Mouse (Mus musculus) heart, embryonic 15.5 days (tissue): ENCODE data around the gene Arnt2. TPM values are rescaled to one million over a fixed set of nuclear protein-coding genes. Genes with fewer than 3 reads are reported as not detected.

ENCODE experiments used
- ATAC-seq: fragments of 200-750 bp; cut with Nextera tagmentation; replicated peaks from 2 replicates; pipeline ENCODE4 v1.8.0; 2017; ENCODE audit warnings: low read depth, moderate TSS enrichment; ENCODE audit not compliant: insufficient number of reproducible peaks, insufficient read depth, low FRiP score
- H3K27ac ChIP-seq: fragments of 300-500 bp; sonication (generic); 2 replicates; pipeline ENCODE4 v1.5.1; 2015; ENCODE audit warnings: mild to moderate bottlenecking, inconsistent platforms
- H3K27me3 ChIP-seq: fragments of 300-500 bp; sonication (generic); 2 replicates; pipeline ENCODE4 v1.6.1; 2015; ENCODE audit warnings: inconsistent platforms
- H3K36me3 ChIP-seq: fragments of 300-500 bp; sonication (generic); 2 replicates; pipeline ENCODE4 v1.6.1; 2015; ENCODE audit warnings: mild to moderate bottlenecking, inconsistent platforms
- H3K4me1 ChIP-seq: fragments of 300-500 bp; sonication (generic); replicated peaks from 2 replicates; pipeline ENCODE4 v1.6.1; 2015; ENCODE audit warnings: inconsistent platforms
- H3K4me2 ChIP-seq: fragments of 300-500 bp; sonication (generic); 2 replicates; pipeline ENCODE4 v1.6.1; 2015; ENCODE audit warnings: inconsistent platforms, mild to moderate bottlenecking, moderate library complexity
- H3K4me3 ChIP-seq: fragments of 300-500 bp; sonication (generic); 2 replicates; pipeline ENCODE4 v1.5.1; 2015; ENCODE audit warnings: mild to moderate bottlenecking, inconsistent platforms
- H3K9ac ChIP-seq: fragments of 300-500 bp; sonication (generic); 2 replicates; pipeline ENCODE4 v1.6.1; 2015; ENCODE audit warnings: mild to moderate bottlenecking, inconsistent platforms
- H3K9me3 ChIP-seq: fragments of 300-500 bp; sonication (generic); replicated peaks from 2 replicates; pipeline ENCODE4 v1.6.1; 2016; ENCODE audit warnings: inconsistent platforms
- WGBS: fragments of 180-500 bp; shearing (Covaris S2); methylation state at CpG from one replicate; pipeline ENCODE4 v1.1.7; 2015; ENCODE audit warnings: mixed read lengths; 5-methylcytosine and 5-hydroxymethylcytosine counted together
- polyA plus RNA-seq: library from polyadenylated mRNA; unstranded; fragments of >200 nt; fragmentation: Nextera tagmentation; extraction: Ambion mirVana; gene quantifications from 2 replicates; pipeline ENCODE4 v1.2.1, GENCODE M21; 2015

Gene Arnt2
- polyA plus RNA-seq, 1 experiment from 2014 or later: 1.5 TPM

DNA sequence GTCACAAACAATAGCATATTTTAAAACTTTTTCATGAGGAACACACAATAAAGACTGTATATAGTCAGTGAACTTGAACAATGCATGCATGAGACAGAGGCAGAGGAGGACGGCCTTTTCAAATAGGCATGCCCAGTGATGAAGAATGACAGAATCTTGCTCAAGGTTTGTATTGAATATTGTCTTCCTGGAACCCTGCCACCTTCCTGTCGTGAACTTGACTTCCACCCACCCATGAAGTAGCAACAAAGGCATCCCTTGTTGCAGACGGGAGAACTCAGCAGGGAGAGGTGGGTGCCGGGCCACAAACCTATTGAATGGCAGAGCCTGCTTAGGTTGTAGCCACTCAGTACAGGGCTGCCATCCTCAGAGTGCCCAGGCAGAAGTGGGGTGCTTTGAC, 43.7 kb downstream of the Arnt2 start:
- no peak for ATAC-seq
- Histone ChIP-seq H3K4me2 (no peak overlapping the region), H3K27ac (no peak overlapping the region), H3K36me3 (no peaks in the 10 kb centered on the region), H3K4me3 (no peak overlapping the region), H3K4me1 (peaks cover 5% of the 10 kb centered on the region), H3K9me3 (no peaks in the 10 kb centered on the region), H3K9ac (no peak overlapping the region), H3K27me3 (no peaks in the 10 kb centered on the region)
- 59% methylated on average over 4 of the region's 4 CpGs for WGBS

GRCm38 (mm10) chr7:84362711-84363110, 47.3 kb downstream of the Arnt2 start:
- Histone ChIP-seq H3K27me3 (no peaks in the 10 kb centered on the region), H3K36me3 (no peaks in the 10 kb centered on the region), H3K27ac (no peak overlapping the region), H3K4me2 (no peak overlapping the region), H3K4me1 (peaks cover 7% of the 10 kb centered on the region), H3K9ac (no peak overlapping the region), H3K9me3 (no peaks in the 10 kb centered on the region), H3K4me3 (no peak overlapping the region)
- no peak for ATAC-seq
- 56% methylated on average over 2 of the region's 2 CpGs for WGBS

DNA sequence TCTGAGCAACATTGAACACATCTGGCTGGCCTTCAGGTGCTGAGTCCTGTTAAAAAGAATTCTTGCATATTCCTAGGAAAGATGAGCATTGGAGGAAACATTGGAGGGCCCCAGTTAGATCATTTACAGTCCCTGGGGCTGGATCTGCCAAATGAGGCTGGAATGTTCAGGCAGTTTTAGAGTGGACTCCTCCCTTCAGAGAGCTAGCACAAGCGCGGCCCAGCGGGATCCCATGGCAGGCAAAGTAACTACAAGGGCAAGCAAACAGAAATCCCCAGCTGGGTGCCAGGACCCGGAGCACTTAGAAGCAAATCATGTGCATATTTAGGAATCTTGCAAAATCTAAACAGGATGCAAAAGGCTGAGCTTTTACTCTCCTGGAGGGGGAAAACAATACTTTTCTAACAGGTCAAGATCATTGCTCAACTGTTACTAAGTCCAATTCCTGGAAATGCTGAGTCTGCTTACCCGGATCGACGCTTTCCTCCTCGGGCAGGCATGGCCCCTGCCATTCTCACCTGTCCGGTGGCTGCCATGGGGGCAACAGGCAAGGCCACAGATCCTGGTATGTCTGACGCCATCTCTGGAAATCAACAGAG, 48.8 kb downstream of the Arnt2 start:
- H3K4me1 ChIP-seq: peaks cover 2% of the 10 kb centered on the region; the same call in 1 of the 2 replicates
- H3K4me2 ChIP-seq: no peak overlapping the region
- no peaks in the 10 kb centered on the region for H3K9me3 ChIP-seq
- H3K27me3 ChIP-seq: no peaks in the 10 kb centered on the region
- no peak overlapping the region for H3K27ac ChIP-seq
- WGBS: 77% methylated on average over 10 of the region's 10 CpGs
- H3K36me3 ChIP-seq: no peaks in the 10 kb centered on the region
- no peak for ATAC-seq
- no peak overlapping the region for H3K4me3 ChIP-seq
- H3K9ac ChIP-seq: no peak overlapping the region

DNA sequence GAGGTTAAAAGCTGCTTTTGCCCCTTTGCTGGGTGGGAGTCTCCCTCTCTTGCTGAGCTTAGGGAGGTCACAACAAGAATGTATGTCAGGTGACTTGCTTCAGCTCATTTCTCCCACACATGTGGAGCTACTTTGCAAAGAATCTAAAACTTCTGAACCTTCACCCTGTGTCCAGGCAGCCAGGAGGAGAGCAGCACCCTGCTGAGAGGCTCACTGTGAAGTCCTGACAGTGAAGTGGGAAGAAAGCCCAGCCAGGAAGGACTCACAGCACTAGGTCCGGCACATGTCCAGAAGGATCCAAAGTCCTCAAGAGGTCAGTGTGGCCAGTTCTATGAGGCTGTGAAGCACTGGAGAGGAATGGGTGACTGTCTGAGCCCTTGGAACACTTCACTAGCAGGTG, 51.5 kb downstream of the Arnt2 start:
- Histone ChIP-seq H3K4me1 (0 out of 2 replicates have a peak, but pooled peaks cover 2% of the 10 kb centered on the region), H3K27ac (no peak overlapping the region), H3K27me3 (no peaks in the 10 kb centered on the region), H3K36me3 (no peaks in the 10 kb centered on the region), H3K9ac (no peak overlapping the region), H3K9me3 (no peaks in the 10 kb centered on the region), H3K4me2 (no peak overlapping the region), H3K4me3 (no peak overlapping the region)
- WGBS: 50% methylated on average over 1 of the region's 1 CpGs
- ATAC-seq: 0 out of 2 replicates have a peak, but pooled peaks have one; percentile 31

- H3K27ac ChIP-seq: no peak overlapping the region
Measured at GRCm38 (mm10) chr7:84355619-84356570, 54.1 kb downstream of the Arnt2 start.

DNA sequence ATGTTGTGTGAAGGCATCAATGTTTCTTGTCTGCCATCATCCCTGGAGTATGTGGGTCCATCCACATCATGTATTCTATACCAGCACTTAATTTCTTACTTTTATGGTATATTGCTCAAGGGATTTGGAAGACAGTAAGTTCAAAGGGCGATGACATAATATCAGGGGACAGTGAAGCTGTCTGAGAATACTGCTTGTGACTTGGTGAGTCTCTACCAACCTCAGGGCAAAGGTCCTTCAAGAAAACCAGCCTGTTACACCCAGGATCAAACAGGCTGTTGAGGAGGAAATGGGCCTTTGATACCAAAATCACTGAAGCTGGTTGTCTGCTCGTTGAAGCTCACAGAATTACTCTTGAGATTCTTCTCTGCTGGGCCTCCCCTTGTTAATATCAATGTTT, 55.1 kb downstream of the Arnt2 start:
- no peak overlapping the region for H3K9ac ChIP-seq
- no peaks in the 10 kb centered on the region for H3K27me3 ChIP-seq
- 0 out of 2 replicates have a peak, but pooled peaks cover 2% of the 10 kb centered on the region for H3K4me1 ChIP-seq
- no peak overlapping the region for H3K27ac ChIP-seq
- WGBS: 90% methylated on average over 2 of the region's 2 CpGs
- no peaks in the 10 kb centered on the region for H3K9me3 ChIP-seq
- H3K4me3 ChIP-seq: no peak overlapping the region
- H3K36me3 ChIP-seq: no peaks in the 10 kb centered on the region
- H3K4me2 ChIP-seq: no peak overlapping the region
- ATAC-seq: no peak

More at GRCm38 (mm10) chr7:84355619-84356570, 54.1 kb downstream of the Arnt2 start:
- WGBS: 50% methylated on average over 10 of the region's 10 CpGs
- H3K27me3 ChIP-seq: no peaks in the 10 kb centered on the region
- 0 out of 2 replicates have a peak, but pooled peaks cover 2% of the 10 kb centered on the region for H3K4me1 ChIP-seq
- no peaks in the 10 kb centered on the region for H3K36me3 ChIP-seq
- no peak overlapping the region for H3K4me3 ChIP-seq
- no peak overlapping the region for H3K4me2 ChIP-seq
- no peaks in the 10 kb centered on the region for H3K9me3 ChIP-seq
- no peak for ATAC-seq
- no peak overlapping the region for H3K9ac ChIP-seq

- ATAC-seq: no peak
Measured at GRCm38 (mm10) chr7:84350529-84350928, 59.4 kb downstream of the Arnt2 start.

DNA sequence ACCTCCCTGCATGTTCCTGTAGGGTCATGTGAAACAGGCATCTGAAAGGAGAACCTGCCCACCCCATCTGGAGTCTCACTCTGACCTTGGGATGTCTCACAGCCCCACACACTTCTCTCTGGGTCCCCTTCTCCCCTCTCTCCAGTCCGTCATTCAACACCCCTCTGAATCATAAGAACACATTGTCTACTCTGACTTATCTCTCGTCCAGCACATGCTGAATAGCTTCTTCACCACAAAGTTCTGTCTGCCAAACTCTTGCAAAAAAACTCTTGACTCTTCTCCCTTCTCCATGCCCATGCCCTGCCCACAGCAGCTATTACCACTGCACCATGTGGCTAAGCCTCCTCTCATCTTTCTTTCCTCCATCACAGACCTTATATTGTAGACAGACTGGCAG, 60.0 kb downstream of the Arnt2 start:
- no peak for ATAC-seq
- WGBS: 40% methylated on average over 2 of the region's 2 CpGs
- Histone ChIP-seq H3K36me3 (no peaks in the 10 kb centered on the region), H3K4me2 (no peak overlapping the region), H3K4me3 (no peak overlapping the region), H3K9ac (no peak overlapping the region), H3K4me1 (no peaks in the 10 kb centered on the region), H3K9me3 (no peaks in the 10 kb centered on the region), H3K27ac (no peak overlapping the region), H3K27me3 (no peaks in the 10 kb centered on the region)

More at GRCm38 (mm10) chr7:84350529-84350928, 59.4 kb downstream of the Arnt2 start:
- H3K4me3 ChIP-seq: no peak overlapping the region
- H3K4me1 ChIP-seq: no peaks in the 10 kb centered on the region
- H3K27ac ChIP-seq: no peak overlapping the region
- no peak overlapping the region for H3K4me2 ChIP-seq
- no peaks in the 10 kb centered on the region for H3K9me3 ChIP-seq
- H3K9ac ChIP-seq: no peak overlapping the region
- H3K27me3 ChIP-seq: no peaks in the 10 kb centered on the region
- no peaks in the 10 kb centered on the region for H3K36me3 ChIP-seq

GRCm38 (mm10) chr7:84348145-84348911, 61.6 kb downstream of the Arnt2 start:
- Histone ChIP-seq H3K27me3 (no peaks in the 10 kb centered on the region), H3K27ac (no peak overlapping the region), H3K9ac (no peak overlapping the region), H3K4me1 (no peaks in the 10 kb centered on the region), H3K4me3 (no peak overlapping the region), H3K4me2 (no peak overlapping the region), H3K36me3 (no peaks in the 10 kb centered on the region), H3K9me3 (no peaks in the 10 kb centered on the region)
- no peak for ATAC-seq
- 89% methylated on average over 9 of the region's 9 CpGs for WGBS

DNA sequence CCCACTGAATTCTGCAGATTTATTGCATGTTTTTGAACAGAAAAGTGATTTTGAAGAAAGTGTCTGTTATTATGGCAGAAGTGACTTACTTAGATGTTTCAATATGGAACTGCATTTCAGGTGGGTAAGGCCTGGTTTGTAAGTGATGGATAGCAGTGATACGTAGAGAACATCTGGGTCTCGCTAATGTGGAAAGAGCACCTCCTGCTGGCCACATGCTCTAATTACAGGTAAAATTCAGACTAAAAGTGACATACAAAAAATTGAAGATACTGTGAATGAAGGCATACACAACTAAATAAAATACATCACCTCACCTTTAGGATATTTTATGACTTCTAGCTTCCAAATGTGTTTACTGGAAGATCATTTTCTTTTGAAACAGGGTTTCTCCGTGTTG, 66.8 kb downstream of the Arnt2 start:
- ATAC-seq: no peak
- H3K9ac ChIP-seq: no peak overlapping the region

GRCm38 (mm10) chr7:84341001-84341400, 69.0 kb downstream of the Arnt2 start:
- WGBS: 76% methylated on average over 1 of the region's 1 CpGs
- Histone ChIP-seq H3K27ac (no peak overlapping the region), H3K27me3 (no peaks in the 10 kb centered on the region), H3K9me3 (no peaks in the 10 kb centered on the region), H3K4me3 (no peak overlapping the region), H3K9ac (no peak overlapping the region), H3K4me1 (peaks cover 40% of the 10 kb centered on the region), H3K36me3 (no peaks in the 10 kb centered on the region), H3K4me2 (no peak overlapping the region)
- no peak for ATAC-seq

More for the DNA sequence above, 66.8 kb downstream of the Arnt2 start:
- Histone ChIP-seq H3K27me3 (no peaks in the 10 kb centered on the region), H3K36me3 (no peaks in the 10 kb centered on the region), H3K4me2 (no peak overlapping the region), H3K27ac (no peak overlapping the region), H3K9me3 (no peaks in the 10 kb centered on the region), H3K4me3 (no peak overlapping the region), H3K4me1 (peaks cover 20% of the 10 kb centered on the region)
- 89% methylated on average over 3 of the region's 3 CpGs for WGBS
